Mouse (Mus musculus): Measurements from ENCODE around the gene Opa3. TPM values are rescaled to one million over a fixed set of nuclear protein-coding genes. Genes with fewer than 3 reads are reported as not detected.

Opa3 gene
- total and polyA plus RNA-seq, 3 experiments, result 9.4 to 21.2 (median 11.9) TPM

DNA sequence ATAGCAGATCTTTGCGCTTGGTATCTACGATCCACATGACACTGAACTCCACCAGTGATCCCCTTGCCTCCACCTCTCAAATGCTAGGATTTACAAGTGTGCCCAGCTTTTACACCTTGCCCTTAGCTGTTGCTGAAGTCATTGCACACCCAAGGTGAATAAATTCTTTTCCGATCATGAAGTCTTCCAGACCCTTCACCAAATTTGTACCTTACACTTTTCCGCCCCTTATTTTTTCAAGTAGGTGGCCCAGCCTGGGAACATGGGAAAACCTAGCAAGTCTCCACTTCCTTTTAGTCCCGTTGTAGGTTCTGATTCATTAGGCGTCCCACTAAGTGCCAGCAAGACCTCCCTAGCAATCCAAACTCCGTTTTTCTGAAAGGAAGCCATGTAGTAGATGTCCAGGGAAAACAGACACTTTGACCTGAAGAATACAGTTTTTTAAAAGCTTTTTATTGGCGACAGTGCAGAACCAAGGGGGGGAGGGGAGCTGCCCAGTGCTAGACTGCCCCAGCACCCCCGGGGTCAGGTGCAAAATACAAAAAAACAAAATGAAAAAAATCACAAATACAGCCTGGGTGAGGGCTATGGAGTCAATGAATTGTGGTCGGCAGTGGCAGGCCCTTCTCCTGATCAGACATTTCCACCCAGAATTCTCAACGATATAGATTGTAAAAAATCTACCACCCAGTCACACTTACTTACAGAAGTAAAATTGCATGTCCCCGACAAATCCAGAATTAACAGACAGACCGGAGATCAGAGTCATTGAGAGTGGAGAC is 74.3 kb downstream of the Opa3 start:
- Histone ChIP-seq H3K4me2 (ENCODE audit: insufficient read depth, low read depth, poor library complexity, severe bottlenecking) (no peak overlapping the region; the same call in 1 of the 2 replicates), H3K9me3 (replicated peaks; ENCODE audit: low read length) (no peaks in the 10 kb centered on the region), H3K36me3 (replicated peaks in 1 of 2; ENCODE audit: control insufficient read depth in 1 of 2, insufficient read depth in 1 of 2, low read length in 1 of 2) (no peaks in the 10 kb centered on the region), H3K27ac (ENCODE audit: insufficient read depth, low read depth) (no peak overlapping the region), H3K79me2 (replicated peaks; ENCODE audit: control insufficient read depth, extremely low read depth, insufficient read depth, poor library complexity, severe bottlenecking) (no peaks in the 10 kb centered on the region), H3K4me1 (ENCODE audit: control insufficient read depth in 1 of 2, insufficient read depth in 2 of 2) (peaks cover 2 to 25% of the 10 kb centered on the region in 2 experiments; a peak in 3 of 4 replicates), H3K9ac (ENCODE audit: insufficient read depth, low read depth) (no peak overlapping the region), H3K27me3 (replicated peaks) (peaks cover 57% of the 10 kb centered on the region), H3K4me3 (replicated peaks in 1 of 3; ENCODE audit: low read depth in 2 of 3, low read length in 2 of 3, poor library complexity in 1 of 3) (no peak overlapping the region)
- no peak for TF ChIP-seq ZKSCAN1 (IDR thresholded peaks at IDR 0.05; ENCODE audit: borderline replicate concordance, low read depth, low read length)
- peak; percentile 19; the same call in 1 of the 2 replicates for TF ChIP-seq CHD2 (IDR thresholded peaks at IDR 0.05; ENCODE audit: low read length)
- in situ Hi-C loops (cut with MboI; ENCODE audit: low pct_ligation_motif_present, low pct_unique_long_range_greater_than_20kb, low sequenced_read_pairs), result no loop called here
- no peak for DNase-seq (ENCODE audit: extremely low read depth)
- dilution Hi-C loops (cut with MboI; ENCODE audit: extremely low pct_ligation_motif_present, extremely low pct_unique_long_range_greater_than_20kb, low sequenced_read_pairs), result no loop called here

DNA sequence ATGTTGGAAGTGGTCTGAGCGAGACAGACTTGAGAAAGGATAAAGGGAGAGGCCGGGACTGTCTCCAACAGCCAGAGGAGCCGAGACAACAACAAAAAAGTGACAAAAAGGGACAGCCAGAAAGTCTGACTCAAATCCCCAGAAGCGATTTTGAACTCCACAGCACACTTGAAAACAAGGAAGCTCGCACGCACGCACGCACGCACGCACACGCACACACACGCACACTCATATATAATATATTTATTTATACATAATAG is 74.8 kb downstream of the Opa3 start:
- no peak for TF ChIP-seq TBP (conservative IDR thresholded peaks at IDR 0.05; ENCODE audit: low read depth, low read length)
- TF ChIP-seq NELFE (IDR thresholded peaks at IDR 0.05; ENCODE audit: low read depth, low read length), result no peak
- TF ChIP-seq MAFK (IDR thresholded peaks at IDR 0.05; ENCODE audit: insufficient replicate concordance, low read length), result no peak
- no peak for TF ChIP-seq TCF12 (IDR thresholded peaks at IDR 0.05; ENCODE audit: low read depth, low read length)
- no peak for TF ChIP-seq HCFC1 (IDR thresholded peaks at IDR 0.05; ENCODE audit: low read depth, low read length)
- TF ChIP-seq POLR2A (IDR thresholded peaks at IDR 0.05; ENCODE audit: low read depth, low read length), result no peak
- no peak for TF ChIP-seq BHLHE40 (IDR thresholded peaks at IDR 0.05; ENCODE audit: low read depth, low read length)
- no peak for TF ChIP-seq SMC3 (IDR thresholded peaks at IDR 0.05; ENCODE audit: low read depth, low read length)
- no peak for TF ChIP-seq ZC3H11A (IDR thresholded peaks at IDR 0.05; ENCODE audit: low read depth, low read length)
- TF ChIP-seq CHD2 (IDR thresholded peaks at IDR 0.05; ENCODE audit: low read length), result no peak
- no peak for TF ChIP-seq CTCF (conservative IDR thresholded peaks at IDR 0.05 in 1 of 2, IDR thresholded peaks at IDR 0.05 in 1 of 2; ENCODE audit: low read depth in 2 of 2, low read length in 2 of 2)
- no peak for TF ChIP-seq RCOR1 (conservative IDR thresholded peaks at IDR 0.05; ENCODE audit: low read depth, low read length)
- TF ChIP-seq SIN3A (IDR thresholded peaks at IDR 0.05; ENCODE audit: low read length), result no peak
- H3K27me3 ChIP-seq (replicated peaks), result peaks cover 57% of the 10 kb centered on the region
- dilution Hi-C loops (cut with MboI; ENCODE audit: extremely low pct_ligation_motif_present, extremely low pct_unique_long_range_greater_than_20kb, low sequenced_read_pairs) (no loop called here), in situ Hi-C loops (cut with MboI; ENCODE audit: low pct_ligation_motif_present, low pct_unique_long_range_greater_than_20kb, low sequenced_read_pairs) (no loop called here)
- H3K36me3 ChIP-seq (replicated peaks in 1 of 2; ENCODE audit: control insufficient read depth in 1 of 2, insufficient read depth in 1 of 2, low read length in 1 of 2), result no peaks in the 10 kb centered on the region
- DNase-seq (ENCODE audit: extremely low read depth), result no peak
- no peak overlapping the region for H3K27ac ChIP-seq (ENCODE audit: insufficient read depth, low read depth)
- H3K9me3 ChIP-seq (replicated peaks; ENCODE audit: low read length), result no peaks in the 10 kb centered on the region
- H3K9ac ChIP-seq (ENCODE audit: insufficient read depth, low read depth), result no peak overlapping the region
- no peak overlapping the region for H3K4me2 ChIP-seq (ENCODE audit: insufficient read depth, low read depth, poor library complexity, severe bottlenecking)
- H3K4me1 ChIP-seq (ENCODE audit: control insufficient read depth in 1 of 2, insufficient read depth in 2 of 2), result peaks cover 2 to 28% of the 10 kb centered on the region in 2 experiments; a peak in 3 of 4 replicates
- H3K79me2 ChIP-seq (replicated peaks; ENCODE audit: control insufficient read depth, extremely low read depth, insufficient read depth, poor library complexity, severe bottlenecking), result no peaks in the 10 kb centered on the region
- H3K4me3 ChIP-seq (replicated peaks in 1 of 3; ENCODE audit: low read depth in 2 of 3, low read length in 2 of 3, poor library complexity in 1 of 3), result no peak overlapping the region

DNA sequence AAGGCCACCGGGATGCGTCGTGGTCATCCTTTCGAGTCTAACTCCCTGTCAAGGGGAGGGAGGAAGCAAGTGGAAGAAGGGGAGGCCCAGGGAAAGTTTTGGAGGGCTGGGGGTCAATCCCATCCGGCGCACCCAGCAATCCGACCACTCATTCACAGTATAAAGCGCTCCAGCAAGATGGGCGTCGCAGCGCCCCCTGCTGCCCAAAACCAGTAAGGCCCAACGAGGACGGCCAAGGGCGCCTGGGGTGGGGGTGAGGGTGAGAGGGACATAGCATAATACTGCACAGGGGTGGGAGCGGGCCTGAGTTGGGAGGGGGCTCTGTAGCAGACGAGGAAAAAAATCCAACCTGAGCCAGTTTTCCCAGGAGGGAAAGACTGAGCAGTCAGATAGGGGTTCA is 75.6 kb downstream of the Opa3 start:
- TF ChIP-seq MAZ (IDR thresholded peaks at IDR 0.05; ENCODE audit: low read depth, low read length), result 0 out of 2 replicates have a peak, but pooled peaks have one; percentile 21
- no peak for TF ChIP-seq USF2 (conservative IDR thresholded peaks at IDR 0.05; ENCODE audit: low read depth, low read length)
- no peak for TF ChIP-seq NRF1 (IDR thresholded peaks at IDR 0.05; ENCODE audit: low read depth, low read length)
- no peak for TF ChIP-seq ZKSCAN1 (IDR thresholded peaks at IDR 0.05; ENCODE audit: borderline replicate concordance, low read depth, low read length)
- TF ChIP-seq CTCF (conservative IDR thresholded peaks at IDR 0.05 in 1 of 2, IDR thresholded peaks at IDR 0.05 in 1 of 2; ENCODE audit: low read depth in 2 of 2, low read length in 2 of 2), result peak in 1 of 2 experiments; percentile 80; a peak in 3 of 4 replicates
- TF ChIP-seq SMC3 (IDR thresholded peaks at IDR 0.05; ENCODE audit: low read depth, low read length), result peak; percentile 46
- TF ChIP-seq PAX5 (IDR thresholded peaks at IDR 0.05; ENCODE audit: low read length), result no peak
- TF ChIP-seq RAD21 (IDR thresholded peaks at IDR 0.05; ENCODE audit: low read depth, low read length), result peak; percentile 19
- TF ChIP-seq ELF1 (IDR thresholded peaks at IDR 0.05; ENCODE audit: low read depth, low read length), result no peak
- Histone ChIP-seq H3K36me3 (replicated peaks in 1 of 2; ENCODE audit: control insufficient read depth in 1 of 2, insufficient read depth in 1 of 2, low read length in 1 of 2) (no peaks in the 10 kb centered on the region), H3K4me2 (ENCODE audit: insufficient read depth, low read depth, poor library complexity, severe bottlenecking) (0 out of 2 replicates have a peak overlapping the region, but pooled peaks have one; percentile 22), H3K27ac (ENCODE audit: insufficient read depth, low read depth) (no peak overlapping the region), H3K9ac (ENCODE audit: insufficient read depth, low read depth) (no peak overlapping the region), H3K9me3 (replicated peaks; ENCODE audit: low read length) (no peaks in the 10 kb centered on the region), H3K27me3 (replicated peaks) (peaks cover 59% of the 10 kb centered on the region), H3K4me1 (ENCODE audit: control insufficient read depth in 1 of 2, insufficient read depth in 2 of 2) (peaks cover 2 to 33% of the 10 kb centered on the region in 2 experiments; a peak in 3 of 4 replicates), H3K4me3 (replicated peaks in 1 of 3; ENCODE audit: low read depth in 2 of 3, low read length in 2 of 3, poor library complexity in 1 of 3) (no peak overlapping the region), H3K79me2 (replicated peaks; ENCODE audit: control insufficient read depth, extremely low read depth, insufficient read depth, poor library complexity, severe bottlenecking) (no peaks in the 10 kb centered on the region)
- in situ Hi-C loops (cut with MboI; ENCODE audit: low pct_ligation_motif_present, low pct_unique_long_range_greater_than_20kb, low sequenced_read_pairs), result no loop called here
- dilution Hi-C loops (cut with MboI; ENCODE audit: extremely low pct_ligation_motif_present, extremely low pct_unique_long_range_greater_than_20kb, low sequenced_read_pairs), result no loop called here
- peak; percentile 67 for DNase-seq (ENCODE audit: extremely low read depth)
